Mouse (Mus musculus) cerebellum, adult 9-10 months (tissue): ENCODE results near the gene Bola2.
"Not testable (repeated sequence)": the region's sequence is repeated elsewhere in the genome, so short reads cannot be mapped to it uniquely, and the experiment has no call there.

Experiments used
- DNase-seq: peaks from one replicate; pipeline ENCODE4 v3.0.0; 2022

Gene Bola2

GRCm38 (mm10) chr7:126695210-126695611, at the start of gene Bola2:
Gene Bola2 (plus strand): TSS chr7:126695401.
- no peak for DNase-seq

- DNase-seq, result no peak
These were observed 49.5 kb upstream of the Bola2 start for GRCm38 (mm10) chr7:126645708-126646107.

DNA sequence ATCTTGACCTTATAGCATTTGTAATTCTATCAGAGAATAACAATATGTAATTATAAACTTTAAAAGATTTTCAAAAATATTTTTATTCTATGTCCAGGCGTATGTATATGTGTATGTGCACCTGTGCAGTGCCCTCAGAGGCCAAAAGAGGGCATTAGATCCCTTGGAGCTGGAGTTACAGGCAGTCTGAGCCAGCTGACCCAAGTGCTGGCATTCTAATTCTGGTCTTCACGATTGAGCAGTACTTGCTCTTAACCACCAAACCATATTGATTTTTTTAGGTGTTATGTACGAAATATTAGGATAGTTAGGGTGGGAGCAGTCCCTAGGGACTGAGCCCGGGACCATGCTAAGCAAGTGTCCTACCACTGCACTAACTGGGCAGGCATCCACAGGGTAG, 46.7 kb upstream of the Bola2 start:
- peak; percentile 44 for DNase-seq

DNA sequence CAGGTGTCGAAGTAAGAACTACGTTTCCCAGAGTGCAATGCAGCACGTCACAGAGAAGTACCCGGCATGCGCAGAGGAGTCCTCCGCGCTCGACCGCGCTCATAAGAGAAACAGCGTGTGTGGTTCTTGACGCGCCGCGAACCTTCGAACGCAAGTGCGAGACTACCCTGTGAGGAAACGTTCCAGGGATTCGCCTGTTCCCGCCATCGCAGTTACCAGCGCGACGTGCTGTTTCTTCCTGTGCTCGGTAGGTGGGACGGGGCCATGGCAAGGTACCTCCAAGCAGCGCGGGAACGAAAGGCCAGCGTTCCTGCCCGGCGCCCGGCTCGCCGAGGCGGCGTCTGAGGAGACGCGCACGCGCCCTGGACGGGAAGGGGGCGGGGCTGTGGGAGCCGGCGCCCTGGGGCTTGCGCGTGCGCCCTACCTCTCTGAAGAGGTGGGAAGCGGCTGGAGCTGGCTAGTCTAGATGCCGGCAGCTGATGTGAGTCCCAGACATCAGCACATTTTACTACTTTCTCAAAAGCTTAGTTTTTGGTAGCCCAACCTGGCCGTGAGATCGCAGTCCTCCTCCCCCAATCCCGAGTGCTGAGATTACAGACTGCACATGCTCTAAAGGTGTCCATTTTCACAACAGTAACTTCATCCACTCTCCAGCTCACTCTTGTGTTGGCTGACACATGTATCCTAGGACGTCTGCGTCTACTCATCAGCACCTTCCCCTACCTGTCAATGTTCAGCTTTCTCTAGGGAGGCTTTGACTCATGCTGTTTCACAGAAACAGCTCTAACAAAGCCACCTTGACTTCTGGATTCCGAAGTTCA, 45.8 kb upstream of the Bola2 start, which contains the start of gene Sgf29:
TSS of gene Sgf29 (plus strand) at position 79 of the 821 bp plus-strand sequence.
- DNase-seq, result peak; percentile 93

- no peak for DNase-seq
These were observed 44.3 kb upstream of the Bola2 start for GRCm38 (mm10) chr7:126650852-126651251.

DNA sequence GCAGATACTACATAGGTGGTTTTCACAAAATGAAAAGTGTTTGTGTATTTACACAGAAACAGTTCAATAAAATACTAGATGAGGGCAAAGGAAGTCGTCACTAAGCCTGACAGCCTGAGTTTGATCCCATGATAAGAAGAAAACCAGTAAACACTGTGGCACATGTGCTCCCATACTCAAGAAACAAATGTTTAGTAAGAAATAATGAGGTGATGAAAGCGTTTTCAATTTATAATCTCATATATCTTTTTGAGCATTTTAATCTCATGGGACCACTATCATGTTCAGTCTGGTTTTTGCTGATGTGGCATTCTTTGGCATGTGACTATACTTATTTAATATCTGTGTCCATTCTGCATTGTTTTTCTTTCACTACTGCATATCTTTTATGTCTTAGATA, 41.2 kb upstream of the Bola2 start:
- DNase-seq, result no peak

DNA sequence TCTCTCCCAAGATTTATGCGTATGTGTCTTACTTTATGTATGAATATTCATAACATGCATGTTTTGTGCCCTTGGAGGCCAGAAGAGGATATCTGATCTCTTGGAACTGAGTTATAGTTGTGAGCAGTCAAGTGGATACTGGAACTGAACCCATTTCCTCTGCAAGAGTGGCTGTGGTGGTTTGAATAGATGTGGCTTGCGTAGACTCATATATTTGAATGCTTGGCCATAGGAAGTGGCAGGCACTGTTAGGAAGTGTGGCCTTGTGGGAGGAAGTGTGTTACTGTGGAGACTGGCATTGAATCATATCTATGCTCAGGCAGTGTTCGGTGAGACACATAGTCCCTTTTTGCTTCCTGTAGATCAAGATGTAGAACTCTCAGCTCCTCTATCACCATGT, 39.5 kb upstream of the Bola2 start:
- no peak for DNase-seq

- no peak for DNase-seq
These were observed 37.7 kb upstream of the Bola2 start for GRCm38 (mm10) chr7:126657522-126657921.

DNA sequence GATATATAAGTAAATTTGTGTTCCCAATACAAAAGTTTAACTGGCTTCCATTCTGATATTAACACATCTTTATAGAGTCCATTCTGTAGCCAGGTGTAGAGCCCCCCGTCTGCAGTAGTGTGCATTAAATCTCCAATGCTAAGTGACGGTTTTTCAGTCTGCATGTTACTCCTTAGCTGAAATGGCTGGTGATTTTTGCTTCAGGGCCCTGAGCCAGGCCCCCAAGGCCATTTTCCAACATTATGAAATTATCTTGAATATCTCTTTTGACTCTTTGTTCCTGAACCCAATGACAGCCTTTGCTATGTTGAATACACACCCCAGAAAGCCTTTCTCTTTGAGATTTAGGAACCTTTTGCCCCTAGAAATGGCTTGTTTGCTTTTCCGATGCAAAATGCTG, 35.4 kb upstream of the Bola2 start:
- no peak for DNase-seq

- no peak for DNase-seq
These were observed 31.6 kb upstream of the Bola2 start for GRCm38 (mm10) chr7:126663646-126664045.

DNA sequence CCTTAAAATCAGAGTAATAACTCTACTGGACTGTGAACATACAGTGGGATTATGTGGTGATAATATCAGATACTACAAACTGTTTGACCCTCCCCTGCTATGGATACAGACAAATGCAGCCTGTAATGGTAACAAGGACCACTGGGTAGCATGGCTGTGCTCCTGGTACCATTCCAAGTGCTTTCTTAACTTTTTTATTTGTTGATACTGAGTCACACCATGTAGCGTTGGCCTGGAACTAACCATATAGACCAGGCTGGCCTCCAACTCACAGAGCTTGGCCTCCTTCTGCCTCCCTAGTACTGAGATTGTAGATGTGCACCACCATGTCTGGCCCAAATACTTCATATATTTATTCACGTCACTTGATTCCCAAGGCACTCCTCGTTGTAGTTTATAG, 29.9 kb upstream of the Bola2 start:
- DNase-seq, result no peak

- no peak for DNase-seq
These were observed 27.6 kb upstream of the Bola2 start for GRCm38 (mm10) chr7:126667495-126668090.

GRCm38 (mm10) chr7:126668452-126668851, 26.7 kb upstream of the Bola2 start:
- no peak for DNase-seq

GRCm38 (mm10) chr7:126670152-126670551, 25.0 kb upstream of the Bola2 start:
- DNase-seq, result no peak

DNA sequence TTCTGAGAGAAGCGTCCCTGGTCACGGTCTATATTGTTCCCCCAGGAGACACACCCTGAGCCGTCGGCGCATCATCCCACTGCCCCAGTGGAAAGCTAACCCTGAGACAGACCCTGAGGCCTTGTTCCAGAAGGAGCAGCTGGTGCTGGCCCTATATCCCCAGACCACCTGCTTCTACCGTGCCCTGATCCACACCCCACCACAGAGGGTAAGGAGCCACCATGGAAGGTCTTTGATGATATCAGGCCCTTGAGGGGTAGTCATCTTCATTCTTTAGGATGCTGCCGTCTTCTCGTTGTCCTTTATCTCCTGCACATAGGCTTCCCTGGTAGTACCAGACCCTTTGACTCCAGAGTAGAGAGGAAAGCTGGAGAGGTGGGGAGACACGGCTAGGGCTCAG, 23.1 kb upstream of the Bola2 start:
- DNase-seq, result no peak

GRCm38 (mm10) chr7:126675104-126675503, 20.1 kb upstream of the Bola2 start:
- DNase-seq, result no peak

GRCm38 (mm10) chr7:126676207-126676606, 19.0 kb upstream of the Bola2 start, which contains the start of gene Sult1a1:
Gene Sult1a1 (minus strand): TSS chr7:126676432.
- DNase-seq, result no peak

- DNase-seq, result no peak
These were observed 18.5 kb upstream of the Bola2 start for GRCm38 (mm10) chr7:126676631-126677220.

DNA sequence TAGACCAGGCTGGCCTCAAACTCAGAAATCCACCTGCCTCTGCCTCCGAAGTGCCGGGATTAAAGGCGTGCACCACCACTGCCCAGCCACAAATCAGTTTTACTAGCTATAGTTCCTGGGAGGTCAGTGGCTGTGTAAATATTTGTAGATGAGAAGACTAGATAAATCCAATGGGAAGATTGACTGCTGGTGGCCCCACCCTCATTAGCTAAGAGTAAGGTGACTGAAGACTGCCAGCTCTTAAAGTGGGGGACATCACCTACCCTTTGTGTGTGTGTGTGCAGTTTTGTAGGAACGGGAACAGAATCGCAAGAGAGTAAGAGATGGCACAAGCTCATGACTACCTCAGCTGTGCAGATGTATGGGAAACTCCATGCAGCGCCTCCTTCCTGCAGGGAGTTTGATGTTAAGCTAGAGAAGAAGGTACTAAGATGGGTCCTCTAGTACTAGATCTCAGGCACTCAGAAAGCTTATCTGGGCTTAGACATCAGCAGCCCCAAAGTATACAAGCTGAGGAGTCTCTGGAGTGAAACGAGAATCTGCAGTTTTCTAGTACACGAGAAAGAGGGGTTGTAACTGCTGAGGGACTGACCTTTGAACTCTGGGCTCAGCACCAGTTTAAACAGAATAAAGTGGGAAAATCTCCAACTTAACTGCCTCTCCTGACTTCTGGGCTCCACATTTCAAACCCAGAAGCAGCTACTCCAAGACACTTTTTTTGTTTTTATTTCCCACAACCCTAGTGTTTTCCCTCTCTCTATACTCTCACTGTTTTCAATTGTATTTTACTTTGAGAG, 16.5 kb upstream of the Bola2 start:
- no peak for DNase-seq

- no peak for DNase-seq
These were observed 15.5 kb upstream of the Bola2 start for GRCm38 (mm10) chr7:126679683-126680082.

- no peak for DNase-seq
These were observed 14.0 kb upstream of the Bola2 start for GRCm38 (mm10) chr7:126681221-126681620.

- DNase-seq, result not testable (repeated sequence)
These were observed 7.0 kb upstream of the Bola2 start for GRCm38 (mm10) chr7:126688156-126688555.

DNA sequence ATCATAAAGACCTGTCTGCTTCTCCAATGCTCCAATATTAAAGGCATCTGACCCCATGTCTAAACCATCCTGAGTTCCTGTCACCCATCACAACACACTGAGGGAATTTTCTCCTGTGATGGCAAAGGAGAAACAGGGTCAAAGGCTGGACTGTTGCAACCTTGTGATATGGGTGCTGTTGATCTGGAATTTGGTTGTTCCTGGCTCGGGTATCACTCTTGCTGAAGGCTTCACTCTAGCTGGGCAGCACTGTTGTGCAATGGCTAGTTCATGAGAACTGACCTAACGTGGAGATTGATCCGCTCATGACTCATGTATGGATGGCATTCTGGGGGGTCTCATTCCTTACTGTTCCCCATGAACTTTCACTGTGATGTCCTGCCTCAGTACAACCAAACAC, 6.2 kb upstream of the Bola2 start:
- DNase-seq, result no peak
